Mouse (Mus musculus) MEL (cell line): ENCODE results near the gene Rab42. TPM values are rescaled to one million over a fixed set of nuclear protein-coding genes. Genes with fewer than 3 reads are reported as not detected.

Experiments used
- DNase-seq: peaks from one replicate; pipeline ENCODE4 v3.0.0; 2011; ENCODE audit warnings: low read depth, low spot score
- H3K27ac ChIP-seq: 2 replicates; pipeline ENCODE4 v1.5.1; 2012; ENCODE audit warnings: low read depth, mild to moderate bottlenecking, control low read depth, low read length, moderate library complexity; ENCODE audit not compliant: control insufficient read depth
- H3K27me3 ChIP-seq, 2 experiments: fragments of 150-350 bp in 1 of 2; sonication (generic) in 1 of 2; 2 replicates each; pipeline ENCODE4 v1.6.1; 2012; ENCODE audit warnings: low read length in 2 of 2, mild to moderate bottlenecking in 2 of 2, improper control_type of control experiment in 1 of 2, moderate library complexity in 1 of 2; ENCODE audit not compliant: insufficient read depth in 2 of 2, control insufficient read depth in 1 of 2
- H3K36me3 ChIP-seq, 2 experiments: 2 replicates each; pipeline ENCODE4 v1.6.1; 2012 to 2014; ENCODE audit warnings: low read length in 2 of 2, improper control_type of control experiment in 1 of 2, inconsistent platforms in 1 of 2, mild to moderate bottlenecking in 1 of 2; ENCODE audit not compliant: insufficient read depth in 2 of 2, control insufficient read depth in 1 of 2
- H3K4me1 ChIP-seq, 2 experiments: fragments of 150-350 bp in 1 of 2; sonication (generic) in 1 of 2; 2 replicates each; pipeline ENCODE4 v1.6.1; 2012; ENCODE audit warnings: low read length in 2 of 2, improper control_type of control experiment in 1 of 2, mild to moderate bottlenecking in 1 of 2; ENCODE audit not compliant: insufficient read depth in 2 of 2, control insufficient read depth in 1 of 2
- H3K4me3 ChIP-seq, 2 experiments: fragments of 150-350 bp in 1 of 2; sonication (generic) in 1 of 2; 2 replicates each; pipeline ENCODE4 v1.5.1; 2012; ENCODE audit warnings: low read depth in 2 of 2, low read length in 2 of 2, mild to moderate bottlenecking in 2 of 2, moderate library complexity in 2 of 2, control low read depth in 1 of 2, improper control_type of control experiment in 1 of 2; ENCODE audit not compliant: control insufficient read depth in 1 of 2, insufficient read depth in 1 of 2
- H3K79me2 ChIP-seq: 2 replicates; pipeline ENCODE4 v1.6.1; 2012; ENCODE audit warnings: mild to moderate bottlenecking, low read length, moderate library complexity; ENCODE audit not compliant: control insufficient read depth, poor library complexity, insufficient read depth
- H3K9ac ChIP-seq: 2 replicates; pipeline ENCODE4 v1.6.1; 2012; ENCODE audit warnings: low read depth, mild to moderate bottlenecking, control low read depth, low read length, moderate library complexity; ENCODE audit not compliant: control insufficient read depth, poor library complexity, severe bottlenecking
- H3K9me3 ChIP-seq: fragments of 150-350 bp; sonication (generic); replicated peaks from 2 replicates; pipeline ENCODE4 v1.6.1; 2012; ENCODE audit warnings: mild to moderate bottlenecking, low read length, improper control_type of control experiment, moderate library complexity; ENCODE audit not compliant: insufficient read depth
- BHLHE40 ChIP-seq: IDR thresholded peaks from 2 replicates; pipeline ENCODE4 v1.6.1; 2012; ENCODE audit warnings: low read depth, mild to moderate bottlenecking, inconsistent platforms, low read length, improper control_type of control experiment, borderline replicate concordance
- CHD1 ChIP-seq: IDR thresholded peaks from 2 replicates; pipeline ENCODE4 v1.6.1; 2012; ENCODE audit warnings: low read depth, mild to moderate bottlenecking, inconsistent platforms, low read length, improper control_type of control experiment
- CTCF ChIP-seq, 3 experiments: IDR thresholded peaks in 2 of 3; conservative IDR thresholded peaks in 1 of 3; 2 replicates each; pipeline ENCODE4 v1.5.1; 2011 to 2012; ENCODE audit warnings: low read length in 3 of 3, low read depth in 2 of 3, mild to moderate bottlenecking in 2 of 3, improper control_type of control experiment in 1 of 3, inconsistent platforms in 1 of 3, mixed read lengths in 1 of 3, moderate library complexity in 1 of 3; ENCODE audit not compliant: control insufficient read depth in 1 of 3, insufficient read depth in 1 of 3, poor library complexity in 1 of 3, severe bottlenecking in 1 of 3
- EP300 ChIP-seq, 2 experiments: IDR thresholded peaks; 2 replicates each; pipeline ENCODE4 v1.6.1; 2011; ENCODE audit warnings: improper control_type of control experiment in 2 of 2, low read length in 2 of 2, low read depth in 1 of 2, mild to moderate bottlenecking in 1 of 2
- GATA1 ChIP-seq: IDR thresholded peaks from 2 replicates; pipeline ENCODE4 v1.6.1; 2011; ENCODE audit warnings: low read depth, low read length, improper control_type of control experiment
- JUND ChIP-seq: IDR thresholded peaks from 2 replicates; pipeline ENCODE4 v1.6.1; 2011; ENCODE audit warnings: low read depth, mild to moderate bottlenecking, improper control_type of control experiment, low read length
- MAX ChIP-seq: IDR thresholded peaks from 2 replicates; pipeline ENCODE4 v1.6.1; 2011; ENCODE audit warnings: low read length, improper control_type of control experiment
- MEF2A ChIP-seq: IDR thresholded peaks from 2 replicates; pipeline ENCODE4 v1.6.1; 2014; ENCODE audit warnings: low read depth, mild to moderate bottlenecking, inconsistent platforms, low read length, improper control_type of control experiment; ENCODE audit not compliant: poor library complexity, insufficient replicate concordance, severe bottlenecking; ENCODE audit errors: extremely low read depth
- MYC ChIP-seq: IDR thresholded peaks from 2 replicates; pipeline ENCODE4 v1.6.1; 2011; ENCODE audit warnings: low read depth, mild to moderate bottlenecking, low read length, improper control_type of control experiment, moderate library complexity
- NRF1 ChIP-seq: IDR thresholded peaks from 2 replicates; pipeline ENCODE4 v1.6.1; 2014; ENCODE audit warnings: low read depth, mild to moderate bottlenecking, inconsistent platforms, low read length, improper control_type of control experiment, moderate library complexity; ENCODE audit not compliant: poor library complexity, insufficient read depth, severe bottlenecking
- POLR2AphosphoS2 ChIP-seq: IDR thresholded peaks from 2 replicates; pipeline ENCODE4 v1.6.1; 2011; ENCODE audit warnings: low read length, improper control_type of control experiment
- RAD21 ChIP-seq: IDR thresholded peaks from 2 replicates; pipeline ENCODE4 v1.6.1; 2011; ENCODE audit warnings: mild to moderate bottlenecking, low read depth, low read length, improper control_type of control experiment
- RCOR1 ChIP-seq: IDR thresholded peaks from 2 replicates; pipeline ENCODE4 v1.6.1; 2012; ENCODE audit warnings: low read depth, mild to moderate bottlenecking, inconsistent platforms, low read length, improper control_type of control experiment
- SMC3 ChIP-seq: IDR thresholded peaks from 2 replicates; pipeline ENCODE4 v1.6.1; 2011; ENCODE audit warnings: low read depth, low read length, improper control_type of control experiment
- TCF12 ChIP-seq: IDR thresholded peaks from 2 replicates; pipeline ENCODE4 v1.6.1; 2014; ENCODE audit warnings: low read depth, mild to moderate bottlenecking, inconsistent platforms, low read length, improper control_type of control experiment, moderate library complexity
- UBTF ChIP-seq: IDR thresholded peaks from 2 replicates; pipeline ENCODE4 v1.6.1; 2012; ENCODE audit warnings: low read depth, mild to moderate bottlenecking, inconsistent platforms, low read length, improper control_type of control experiment, moderate library complexity, borderline replicate concordance; ENCODE audit not compliant: insufficient read depth
- USF2 ChIP-seq, 2 experiments: IDR thresholded peaks; 2 replicates each; pipeline ENCODE4 v1.6.1; 2011 to 2012; ENCODE audit warnings: improper control_type of control experiment in 2 of 2, low read length in 2 of 2, borderline replicate concordance in 1 of 2, inconsistent platforms in 1 of 2, low read depth in 1 of 2, mild to moderate bottlenecking in 1 of 2; ENCODE audit not compliant: insufficient read depth in 1 of 2
- ZC3H11A ChIP-seq: IDR thresholded peaks from 2 replicates; pipeline ENCODE4 v1.6.1; 2012; ENCODE audit warnings: low read depth, mild to moderate bottlenecking, inconsistent platforms, low read length, improper control_type of control experiment
- ZKSCAN1 ChIP-seq: IDR thresholded peaks from 2 replicates; pipeline ENCODE4 v1.6.1; 2012; ENCODE audit warnings: low read depth, mild to moderate bottlenecking, inconsistent platforms, low read length, improper control_type of control experiment, moderate library complexity
- ZNF384 ChIP-seq: IDR thresholded peaks from 2 replicates; pipeline ENCODE4 v1.6.1; 2012; ENCODE audit warnings: low read depth, mild to moderate bottlenecking, inconsistent platforms, low read length, improper control_type of control experiment
- polyA plus RNA-seq, 2 experiments: library from polyadenylated mRNA; stranded (reverse) in 1 of 2; unstranded in 1 of 2; fragments of >175 nt in 1 of 2; fragments of >200 nt in 1 of 2; gene quantifications; 2 replicates each; pipeline versions ENCODE4 v1.2.1 to v1.2.4; 2012; ENCODE audit warnings: low replicate concordance in 2 of 2, low read depth in 1 of 2; ENCODE audit not compliant: insufficient read length in 2 of 2, insufficient read depth in 1 of 2, missing spikeins in 1 of 2
- total RNA-seq: library from RNA; depleted of rRNA; stranded (reverse); fragments of 300-350 nt; gene quantifications from 2 replicates; pipeline ENCODE4 v1.2.3, GENCODE M21; 2012

The Rab42 gene
- total and polyA plus RNA-seq, 3 experiments, result 0.40 to 0.85 TPM; not detected in 1

DNA sequence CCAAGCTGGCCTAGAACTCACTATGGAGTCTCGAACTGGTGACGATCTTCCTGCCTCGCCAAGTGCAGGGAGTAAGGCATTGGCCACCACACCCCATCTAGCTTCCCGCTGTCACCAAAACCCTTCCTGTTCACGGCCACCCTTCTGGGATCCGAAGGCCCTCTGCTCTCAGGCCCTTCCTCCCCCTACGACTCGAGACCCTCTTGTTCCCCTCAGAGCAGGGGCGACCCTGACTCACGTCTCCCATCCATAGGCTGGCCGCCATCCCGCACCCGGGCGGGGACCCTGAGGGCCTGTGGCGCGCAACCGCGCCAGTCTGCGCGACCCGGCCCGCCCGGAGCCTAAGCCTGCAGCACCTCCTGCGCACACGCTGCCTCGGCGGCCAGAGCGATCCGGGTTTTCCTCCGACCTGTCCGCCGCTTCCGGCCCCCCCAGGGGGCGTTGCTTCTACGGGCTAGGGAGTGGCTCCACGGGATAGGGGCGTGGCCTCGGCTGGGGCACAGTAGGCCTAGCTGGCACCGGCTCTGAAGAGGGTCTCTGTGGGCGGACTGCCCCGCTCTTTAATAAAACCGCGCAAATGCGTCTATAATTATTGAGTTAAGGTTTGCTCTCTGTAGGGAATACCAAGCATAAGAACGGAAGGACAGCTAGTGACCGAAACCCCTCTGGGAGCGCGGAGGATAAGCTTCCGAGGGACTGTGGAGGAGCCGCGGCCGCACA is 26.1 kb upstream of the Rab42 start, which contains the start of gene Trnau1ap (continued):
- TF ChIP-seq GATA1 (no peak), MYC (peak; percentile 83; the same call in 1 of the 2 replicates), NRF1 (peak; percentile 67), EP300 (IDR thresholded peaks at IDR 0.05; ENCODE audit: low read depth in 1 of 2, low read length in 2 of 2) (0 out of 4 replicates have a peak, but pooled peaks of 1 of the 2 experiments have one; percentile 6), ZKSCAN1 (no peak; the same call in 1 of the 2 replicates), SMC3 (peak; percentile 18; the same call in 1 of the 2 replicates), MEF2A (no peak), BHLHE40 (no peak), UBTF (peak; percentile 66; the same call in 1 of the 2 replicates), POLR2AphosphoS2 (peak; percentile 92)

DNA sequence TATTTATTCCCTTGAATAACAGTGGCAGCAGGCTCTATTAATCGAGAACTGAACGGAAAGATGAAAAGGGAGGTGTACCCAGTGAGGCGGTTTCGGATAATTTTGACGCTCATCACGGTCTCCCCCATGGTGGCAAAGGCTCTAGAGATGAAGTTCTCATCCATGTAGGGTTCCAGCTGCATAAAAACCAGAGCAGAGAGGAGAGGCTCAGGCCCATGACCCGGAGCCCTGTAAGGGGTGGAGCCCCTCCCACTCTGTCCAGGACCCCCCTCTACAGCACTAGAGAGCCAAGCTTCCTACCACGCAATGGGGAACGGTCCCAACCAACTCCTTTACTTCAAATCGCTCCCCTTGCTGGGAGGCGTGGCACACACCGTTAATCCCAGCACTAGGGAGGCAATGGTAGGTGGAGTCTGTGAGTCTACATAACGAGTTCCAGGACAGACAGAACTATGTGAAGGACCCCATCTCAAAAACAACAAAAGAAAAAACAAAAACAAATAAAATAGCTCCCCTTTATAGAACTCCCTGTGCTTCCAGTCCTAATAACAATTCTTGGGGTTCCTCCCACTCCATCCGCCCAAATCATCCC is 25.3 kb upstream of the Rab42 start:
- H3K4me3 ChIP-seq, result peak overlapping the region; percentile 81 to 89

DNA sequence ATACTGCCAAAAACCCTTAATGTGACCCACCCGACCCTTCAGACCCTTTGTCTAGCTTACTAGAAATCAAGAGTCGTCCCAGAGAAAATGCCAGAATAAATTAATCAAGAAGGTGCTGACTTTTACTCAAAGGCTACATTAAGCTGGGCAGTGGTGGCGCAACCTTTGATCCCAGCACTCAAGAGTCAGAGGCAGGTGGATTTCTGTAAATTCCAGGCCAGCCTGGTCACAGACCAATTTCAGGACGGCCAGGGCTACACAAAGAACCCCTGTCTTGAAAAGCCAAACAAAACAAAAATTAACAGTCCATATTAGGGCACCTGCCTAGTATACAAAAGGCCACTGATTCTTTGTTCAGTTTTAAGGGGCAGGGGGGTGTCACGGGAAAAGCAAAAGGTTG is 23.3 kb upstream of the Rab42 start:
- H3K27me3 ChIP-seq, result no peaks in the 10 kb centered on the region
- H3K27ac ChIP-seq, result no peak overlapping the region
- no peaks in the 10 kb centered on the region for H3K9me3 ChIP-seq
- no peak for DNase-seq
- peaks cover 8 to 9% of the 10 kb centered on the region in 2 experiments; a peak in 3 of 4 replicates for H3K36me3 ChIP-seq
- H3K9ac ChIP-seq, result no peak overlapping the region
- H3K4me1 ChIP-seq, result peaks cover 4 to 14% of the 10 kb centered on the region in 2 experiments; a peak in 3 of 4 replicates
- no peak for TF ChIP-seq SMC3
- TF ChIP-seq RCOR1, result no peak
- TF ChIP-seq CTCF (IDR thresholded peaks at IDR 0.05 in 2 of 3, conservative IDR thresholded peaks at IDR 0.05 in 1 of 3; ENCODE audit: control insufficient read depth in 1 of 3, insufficient read depth in 1 of 3, low read depth in 2 of 3, low read length in 3 of 3, poor library complexity in 1 of 3, severe bottlenecking in 1 of 3), result no peak
- TF ChIP-seq TCF12, result no peak
- TF ChIP-seq JUND, result no peak
- no peak for TF ChIP-seq ZNF384
- no peak for TF ChIP-seq RAD21
- no peak for TF ChIP-seq USF2 (IDR thresholded peaks at IDR 0.05; ENCODE audit: borderline replicate concordance in 1 of 2, insufficient read depth in 1 of 2, low read depth in 1 of 2, low read length in 2 of 2)
- no peak for TF ChIP-seq UBTF
- no peak overlapping the region for H3K4me3 ChIP-seq
- peaks cover 13% of the 10 kb centered on the region for H3K79me2 ChIP-seq

More for the DNA sequence above, 25.3 kb upstream of the Rab42 start:
- Histone ChIP-seq H3K36me3 (peaks cover 4 to 9% of the 10 kb centered on the region in 2 experiments; a peak in 3 of 4 replicates), H3K27ac (peak overlapping the region; percentile 91), H3K79me2 (peaks cover 13% of the 10 kb centered on the region), H3K4me1 (peaks cover 4 to 14% of the 10 kb centered on the region in 2 experiments; a peak in 3 of 4 replicates), H3K9ac (peak overlapping the region; percentile 87), H3K27me3 (no peaks in the 10 kb centered on the region), H3K9me3 (no peaks in the 10 kb centered on the region)
- TF ChIP-seq ZC3H11A (no peak), CHD1 (no peak), MAX (no peak), GATA1 (no peak)
- DNase-seq, result peak; percentile 54
